Mouse (Mus musculus): ENCODE data around the gene Celf6.

DNA sequence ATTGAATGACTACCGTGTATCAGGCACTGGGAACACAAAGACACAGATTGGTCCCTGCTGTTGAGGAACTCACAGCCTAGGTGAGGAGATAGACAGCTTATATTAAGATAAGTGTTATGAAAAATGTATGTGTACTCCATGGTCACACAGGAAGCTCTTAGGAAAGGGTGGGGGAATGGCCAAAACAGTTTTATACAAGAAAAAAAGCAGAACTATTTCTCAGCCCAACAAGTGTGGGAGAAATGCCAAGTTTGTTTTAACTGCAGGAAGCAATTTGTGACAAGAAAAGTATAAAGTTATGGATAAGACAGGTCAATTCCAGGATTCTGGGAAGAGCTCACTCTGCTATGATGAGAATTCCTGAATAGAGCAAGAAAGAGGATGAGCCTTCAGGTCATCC is 29.8 kb upstream of the Celf6 start:
- TF ChIP-seq TAL1 (IDR thresholded peaks at IDR 0.05; ENCODE audit: low read length) (no peak), MAFK (IDR thresholded peaks at IDR 0.05; ENCODE audit: borderline replicate concordance, low read depth, low read length) (no peak), HCFC1 (IDR thresholded peaks at IDR 0.05; ENCODE audit: low read depth, low read length) (no peak), POLR2A (IDR thresholded peaks at IDR 0.05; ENCODE audit: control insufficient read depth in 1 of 2, insufficient read depth in 1 of 2, low read depth in 1 of 2, low read length in 2 of 2, poor library complexity in 1 of 2) (no peak), USF1 (IDR thresholded peaks at IDR 0.05; ENCODE audit: low read depth, low read length) (no peak), GABPA (IDR thresholded peaks at IDR 0.05; ENCODE audit: low read depth, low read length) (no peak), CTCF (IDR thresholded peaks at IDR 0.05 in 2 of 3, conservative IDR thresholded peaks at IDR 0.05 in 1 of 3; ENCODE audit: control insufficient read depth in 1 of 3, insufficient read depth in 1 of 3, low read depth in 2 of 3, low read length in 3 of 3, poor library complexity in 1 of 3, severe bottlenecking in 1 of 3) (no peak), NRF1 (IDR thresholded peaks at IDR 0.05; ENCODE audit: insufficient read depth, low read depth, low read length, poor library complexity, severe bottlenecking) (no peak), EP300 (IDR thresholded peaks at IDR 0.05; ENCODE audit: low read depth in 1 of 2, low read length in 2 of 2) (peak; percentile 44 to 77; a peak in 3 of 4 replicates), BHLHE40 (IDR thresholded peaks at IDR 0.05; ENCODE audit: borderline replicate concordance, low read depth, low read length) (no peak), RCOR1 (IDR thresholded peaks at IDR 0.05; ENCODE audit: low read depth, low read length) (peak; percentile 49; the same call in 1 of the 2 replicates), ZMIZ1 (IDR thresholded peaks at IDR 0.05; ENCODE audit: low read depth, low read length) (no peak), MEF2A (IDR thresholded peaks at IDR 0.05; ENCODE audit: extremely low read depth, insufficient replicate concordance, low read depth, low read length, poor library complexity, severe bottlenecking) (no peak), E2F4 (IDR thresholded peaks at IDR 0.05; ENCODE audit: borderline replicate concordance, low read depth, low read length) (no peak)

Measured in MEL (cell line).